ENCODE assay signal across 18 mouse cellular contexts in the genomic region with DNA sequence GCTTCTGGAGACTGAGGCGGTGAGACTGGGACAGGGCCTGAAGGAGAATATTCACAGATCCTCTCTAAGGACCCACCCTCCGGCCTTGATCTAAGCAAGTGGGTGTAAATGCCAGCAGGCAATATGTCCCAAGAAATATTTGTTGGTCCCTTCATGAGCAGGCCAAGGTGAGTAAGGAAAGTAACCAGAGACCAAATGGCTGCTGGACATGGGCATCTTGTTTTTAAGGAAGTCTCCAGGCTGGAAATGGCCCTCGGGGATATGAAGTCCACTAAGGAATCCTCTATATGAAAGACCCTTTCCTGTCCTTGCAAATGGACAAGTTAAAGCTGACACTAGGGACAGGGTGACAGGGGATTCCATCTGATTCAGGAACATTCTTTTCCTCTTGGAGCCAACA. TPM values are rescaled to one million over a fixed set of nuclear protein-coding genes. Genes with fewer than 3 reads are reported as not detected.
"Had no signal": no experiment of that assay in that cellular context is flagged by ENCODE, and none has a peak within 500 bp of the region (broad histone marks: within the 10 kb centered on the region; RNA-seq: fewer than 3 reads in every experiment).

No protein-coding gene starts in this region.

- H3K4me3 ChIP-seq: kidney, embryonic 15.5 days; limb, embryonic 12.5 days; liver, embryonic 13.5 days; lung, embryonic 15.5 days; megakaryocyte, embryonic 14.5 days; midbrain, embryonic 12.5 days; myocyte; neural tube, embryonic 15.5 days had no signal

- H3K9ac ChIP-seq: kidney, embryonic 15.5 days; limb, embryonic 12.5 days; liver, embryonic 13.5 days; liver, postnatal 0 days; lung, embryonic 15.5 days; midbrain, embryonic 12.5 days; neural tube, embryonic 15.5 days had no signal

- H3K4me2 ChIP-seq: kidney, embryonic 15.5 days; limb, embryonic 12.5 days; liver, embryonic 13.5 days; lung, embryonic 15.5 days; midbrain, embryonic 12.5 days; neural tube, embryonic 15.5 days had no signal

- H3K9me3 ChIP-seq: kidney, embryonic 15.5 days; limb, embryonic 12.5 days; liver, embryonic 13.5 days; lung, embryonic 15.5 days; midbrain, embryonic 12.5 days; neural tube, embryonic 15.5 days had no signal

- ATAC-seq: liver, postnatal 0 days had no signal

- H3K36me3 ChIP-seq: kidney, embryonic 15.5 days; limb, embryonic 12.5 days; liver, embryonic 13.5 days; lung, embryonic 15.5 days; neural tube, embryonic 15.5 days had no signal

- H3K27ac ChIP-seq: kidney, embryonic 15.5 days; limb, embryonic 12.5 days; liver, embryonic 13.5 days; lung, embryonic 15.5 days; macrophage; neural tube, embryonic 15.5 days; stomach, postnatal 0 days had no signal

- DNase-seq: kidney, postnatal 14 days; liver; liver, embryonic 13.5 days; liver, postnatal 0 days; lung, postnatal 14 days; right cerebral cortex, adult 18-20 months; right cerebral cortex, postnatal 25 days; thymus, postnatal 4 days had no signal

RNA-seq across cellular contexts. Expression of gene Otx2, which starts 20.5 kb away (rescaled TPM):
- polyA plus RNA-seq: kidney, embryonic 15.5 days; large intestine, adult 2 months; limb, embryonic 12.5 days; liver, embryonic 13.5 days; liver, postnatal 0 days; lung, embryonic 15.5 days; macrophage; myocyte; stomach, postnatal 0 days had no signal
